Mouse (Mus musculus): ENCODE measurements around the gene Urm1. TPM values are rescaled to one million over a fixed set of nuclear protein-coding genes. Genes with fewer than 3 reads are reported as not detected.
A peak's percentile ranks its signal among the peaks of the same experiment; 100 is the strongest.

Urm1 gene
- polyA plus RNA-seq, 1 experiment from 2014 or later: 18.4 TPM

DNA sequence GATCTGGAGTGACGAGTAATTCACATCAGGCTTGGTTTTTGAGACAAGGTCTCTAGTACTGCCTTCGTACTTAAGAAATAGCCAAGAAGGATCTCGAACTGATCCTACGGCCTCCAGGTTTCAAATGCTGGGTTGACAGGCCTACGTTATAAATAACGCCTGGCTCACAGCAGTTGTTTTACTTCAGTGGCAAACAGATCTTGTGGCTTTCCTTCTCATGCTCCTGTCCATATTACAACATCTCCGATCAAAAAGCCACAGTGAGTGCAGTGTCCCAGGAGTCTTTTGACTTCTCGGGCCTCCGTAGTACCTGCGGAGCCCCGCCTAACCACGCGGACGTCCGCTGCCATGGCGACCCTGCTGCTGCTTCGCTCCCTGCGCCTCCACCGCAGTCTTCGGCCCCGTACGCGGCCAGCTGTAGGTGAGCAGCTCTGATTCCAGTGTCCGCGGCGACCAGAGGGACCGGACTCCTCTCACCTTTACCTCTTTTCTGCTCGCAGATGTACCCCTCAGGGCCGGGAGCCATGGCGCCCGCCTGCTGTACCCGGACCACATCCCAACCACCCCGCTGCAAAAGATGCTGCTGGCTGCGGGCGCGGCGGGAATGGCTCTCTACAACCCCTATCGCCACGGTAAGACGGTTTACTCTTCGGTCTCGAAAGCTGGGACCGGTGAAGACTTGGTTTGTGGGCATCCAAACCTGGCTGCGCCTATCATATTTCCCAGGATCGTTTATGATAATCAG, 31.8 kb upstream of the Urm1 start, which contains the start of gene Trub2:
TSS of gene Trub2 (minus strand) at position 566 of the 745 bp plus-strand sequence.
- Histone ChIP-seq H3K4me2 (ENCODE audit: low read depth, low read length) (peak within 1 kb of the TSS; percentile 75), H3K9ac (replicated peaks; ENCODE audit: low read length) (peak within 1 kb of the TSS; percentile 81), H3K27ac (replicated peaks; ENCODE audit: low read depth, low read length) (0 out of 2 replicates have a peak within 1 kb of the TSS, but pooled peaks have one; percentile 8), H3K27me3 (ENCODE audit: control insufficient read depth, insufficient read depth, low read length) (no peaks in the 10 kb centered on the region), H3K4me1 (ENCODE audit: control insufficient read depth, insufficient read depth, low read length) (no peaks in the 10 kb centered on the region; the same call in 1 of the 2 replicates), H3K36me3 (replicated peaks; ENCODE audit: control insufficient read depth, insufficient read depth, low read depth, low read length) (peaks cover 13% of the 10 kb centered on the region), H3K4me3 (ENCODE audit: low read depth, low read length) (peak within 1 kb of the TSS; percentile 84), H3K9me3 (replicated peaks; ENCODE audit: control insufficient read depth, low read length) (no peaks in the 10 kb centered on the region)
- under 1% methylated on average over 45 of the region's 45 CpGs for WGBS
- DNase-seq (ENCODE audit: low spot score) (peak; percentile 81), ATAC-seq (replicated peaks; ENCODE audit: insufficient number of reproducible peaks, low FRiP score, low TSS enrichment, low read depth) (peak; percentile 87)

DNA sequence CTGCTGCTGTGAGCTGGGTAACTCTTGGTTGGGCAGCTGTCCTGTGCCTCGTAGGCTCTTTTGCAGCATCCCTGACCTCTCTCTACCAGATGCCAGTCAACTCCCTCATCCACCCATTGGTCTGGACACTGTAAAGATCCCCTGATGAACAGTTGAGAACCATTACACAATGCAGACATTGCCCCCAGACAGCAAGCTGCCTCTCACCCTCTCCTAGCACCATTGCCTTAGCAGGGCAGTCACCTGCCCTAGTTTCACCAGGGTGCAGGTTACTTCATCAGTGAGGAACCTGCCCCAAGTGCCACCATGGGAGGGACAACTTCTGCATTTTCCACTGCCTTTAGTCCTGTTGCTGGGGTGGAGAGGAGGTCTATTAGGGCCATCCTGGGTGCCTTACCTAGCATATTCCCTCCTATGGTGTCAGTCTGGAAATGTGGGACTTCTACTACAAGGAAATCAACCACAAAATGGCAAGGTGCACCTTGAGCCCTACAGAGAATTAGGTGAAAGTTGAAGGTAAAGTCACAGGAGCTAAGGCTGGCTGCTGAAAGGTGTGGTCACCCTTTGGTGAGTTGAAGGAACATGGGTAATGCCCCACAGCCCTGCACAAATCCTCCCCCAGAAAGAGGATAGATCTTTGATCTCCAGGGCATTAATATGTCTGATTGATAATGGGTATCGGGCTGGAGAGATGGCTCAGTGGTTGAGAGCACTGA, 26.9 kb upstream of the Urm1 start:
- H3K36me3 ChIP-seq (replicated peaks; ENCODE audit: control insufficient read depth, insufficient read depth, low read depth, low read length): no peaks in the 10 kb centered on the region
- H3K9me3 ChIP-seq (replicated peaks; ENCODE audit: control insufficient read depth, low read length): no peaks in the 10 kb centered on the region
- H3K9ac ChIP-seq (replicated peaks; ENCODE audit: low read length): no peak overlapping the region
- no peak overlapping the region for H3K4me2 ChIP-seq (ENCODE audit: low read depth, low read length)
- 94% methylated on average over 2 of the region's 2 CpGs for WGBS
- no peak overlapping the region for H3K27ac ChIP-seq (replicated peaks; ENCODE audit: low read depth, low read length)
- H3K27me3 ChIP-seq (ENCODE audit: control insufficient read depth, insufficient read depth, low read length): no peaks in the 10 kb centered on the region
- H3K4me3 ChIP-seq (ENCODE audit: low read depth, low read length): no peak overlapping the region
- no peak for DNase-seq (ENCODE audit: low spot score)
- H3K4me1 ChIP-seq (ENCODE audit: control insufficient read depth, insufficient read depth, low read length): no peaks in the 10 kb centered on the region
- ATAC-seq (replicated peaks; ENCODE audit: insufficient number of reproducible peaks, low FRiP score, low TSS enrichment, low read depth): no peak

DNA sequence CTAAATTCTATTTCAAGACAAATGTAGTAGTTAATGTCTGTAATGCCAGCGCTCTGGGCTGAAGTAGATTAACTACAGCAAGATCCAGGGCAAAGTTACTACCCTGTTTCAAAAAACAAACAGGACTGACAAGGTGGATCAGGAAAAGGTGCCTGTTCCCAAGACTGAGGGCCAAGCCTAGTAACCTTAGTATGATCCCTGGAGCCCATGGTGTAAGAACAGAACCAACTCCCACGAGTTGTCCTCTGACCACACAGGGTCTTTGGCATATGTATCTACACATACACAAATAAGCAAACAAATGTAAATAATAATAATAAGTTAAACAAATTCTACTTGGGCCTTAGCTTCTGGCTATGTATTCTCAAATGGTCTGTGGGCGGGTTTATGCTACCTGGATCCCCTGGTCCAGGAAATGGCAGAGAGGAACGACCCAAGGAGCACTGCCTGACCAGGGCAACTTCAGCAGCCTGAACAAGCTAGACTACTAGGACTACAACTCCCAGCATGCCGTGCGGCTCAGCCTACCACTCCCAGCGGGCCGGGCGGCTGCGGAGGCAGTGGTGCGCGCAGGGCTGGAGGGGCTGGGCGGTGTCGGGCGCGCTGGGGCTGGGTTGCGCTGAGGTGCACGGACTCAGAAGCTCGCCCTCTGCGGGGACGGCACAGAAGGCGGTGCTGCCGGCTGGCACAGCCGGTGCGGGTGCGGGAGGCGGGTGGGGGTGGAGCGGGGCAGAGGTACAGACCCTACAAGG, 17.6 kb upstream of the Urm1 start, which contains the start of gene Slc27a4:
TSS of gene Slc27a4 (plus strand) at position 560 of the 752 bp plus-strand sequence.
- no peaks in the 10 kb centered on the region for H3K9me3 ChIP-seq (replicated peaks; ENCODE audit: control insufficient read depth, low read length)
- H3K4me1 ChIP-seq (ENCODE audit: control insufficient read depth, insufficient read depth, low read length): no peaks in the 10 kb centered on the region; the same call in 1 of the 2 replicates
- peak within 1 kb of the TSS; percentile 84 for H3K4me3 ChIP-seq (ENCODE audit: low read depth, low read length)
- 0 out of 2 replicates have a peak within 1 kb of the TSS, but pooled peaks have one; percentile 13 for H3K27ac ChIP-seq (replicated peaks; ENCODE audit: low read depth, low read length)
- H3K9ac ChIP-seq (replicated peaks; ENCODE audit: low read length): peak within 1 kb of the TSS; percentile 86
- peak; percentile 98 for DNase-seq (ENCODE audit: low spot score)
- H3K27me3 ChIP-seq (ENCODE audit: control insufficient read depth, insufficient read depth, low read length): no peaks in the 10 kb centered on the region
- peak; percentile 96 for ATAC-seq (replicated peaks; ENCODE audit: insufficient number of reproducible peaks, low FRiP score, low TSS enrichment, low read depth)
- H3K4me2 ChIP-seq (ENCODE audit: low read depth, low read length): peak within 1 kb of the TSS; percentile 87
- no peaks in the 10 kb centered on the region for H3K36me3 ChIP-seq (replicated peaks; ENCODE audit: control insufficient read depth, insufficient read depth, low read depth, low read length)
- 5% methylated on average over 28 of the region's 28 CpGs for WGBS

DNA sequence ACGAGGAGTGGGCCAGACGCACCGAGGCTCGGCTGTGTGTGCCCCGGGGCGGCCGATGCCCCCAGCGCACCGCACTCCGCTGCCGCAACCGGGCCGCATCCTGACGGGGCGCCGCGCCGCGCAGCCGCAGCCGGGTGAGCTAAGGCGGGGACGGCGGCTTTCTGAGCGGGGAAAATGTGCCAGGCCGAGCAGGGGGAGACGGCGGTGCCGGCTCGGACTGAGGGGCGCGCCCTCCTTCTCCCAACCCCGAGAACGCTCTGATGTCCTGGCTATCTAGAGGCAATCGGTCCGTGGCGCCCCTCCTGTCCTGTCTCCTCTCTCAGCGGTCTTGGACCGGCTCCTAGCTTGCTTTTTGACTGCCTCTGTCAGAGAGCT, 17.1 kb upstream of the Urm1 start:
- DNase-seq (ENCODE audit: low spot score): peak; percentile 37
- ATAC-seq (replicated peaks; ENCODE audit: insufficient number of reproducible peaks, low FRiP score, low TSS enrichment, low read depth): peak; percentile 30; the same call in 1 of the 2 replicates
- peak overlapping the region; percentile 86 for H3K9ac ChIP-seq (replicated peaks; ENCODE audit: low read length)
- no peaks in the 10 kb centered on the region for H3K9me3 ChIP-seq (replicated peaks; ENCODE audit: control insufficient read depth, low read length)
- no peaks in the 10 kb centered on the region for H3K36me3 ChIP-seq (replicated peaks; ENCODE audit: control insufficient read depth, insufficient read depth, low read depth, low read length)
- H3K27ac ChIP-seq (replicated peaks; ENCODE audit: low read depth, low read length): 0 out of 2 replicates have a peak overlapping the region, but pooled peaks have one; percentile 13
- WGBS: 0% methylated on average over 36 of the region's 39 CpGs
- H3K4me1 ChIP-seq (ENCODE audit: control insufficient read depth, insufficient read depth, low read length): no peaks in the 10 kb centered on the region; the same call in 1 of the 2 replicates
- H3K4me2 ChIP-seq (ENCODE audit: low read depth, low read length): peak overlapping the region; percentile 87
- H3K4me3 ChIP-seq (ENCODE audit: low read depth, low read length): peak overlapping the region; percentile 84
- H3K27me3 ChIP-seq (ENCODE audit: control insufficient read depth, insufficient read depth, low read length): no peaks in the 10 kb centered on the region

DNA sequence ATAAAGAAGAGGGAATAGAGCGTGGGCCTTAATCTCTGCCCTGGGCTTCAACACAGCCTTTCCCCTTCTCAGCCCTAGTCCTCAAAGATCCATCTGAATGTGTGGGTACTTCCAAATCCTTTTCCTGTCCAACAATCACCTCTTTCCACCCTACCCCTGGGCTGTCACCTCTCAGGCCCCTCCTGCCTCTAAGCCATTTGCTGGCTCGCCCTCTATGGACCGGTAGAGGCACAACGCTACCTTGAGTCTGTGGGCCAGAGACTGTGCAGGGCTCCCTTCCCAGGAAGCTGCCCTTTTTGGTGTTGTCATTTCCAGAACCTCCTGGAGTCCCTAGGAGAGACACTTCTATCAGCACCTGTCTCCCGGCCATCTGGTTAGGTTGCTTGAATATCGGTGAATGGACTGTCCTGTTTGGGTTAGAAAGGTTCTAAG, 16.5 kb upstream of the Urm1 start:
- 19% methylated on average over 6 of the region's 6 CpGs for WGBS
- Histone ChIP-seq H3K9me3 (replicated peaks; ENCODE audit: control insufficient read depth, low read length) (no peaks in the 10 kb centered on the region), H3K4me1 (ENCODE audit: control insufficient read depth, insufficient read depth, low read length) (no peaks in the 10 kb centered on the region; the same call in 1 of the 2 replicates), H3K27ac (replicated peaks; ENCODE audit: low read depth, low read length) (no peak overlapping the region), H3K27me3 (ENCODE audit: control insufficient read depth, insufficient read depth, low read length) (no peaks in the 10 kb centered on the region), H3K4me2 (ENCODE audit: low read depth, low read length) (peak overlapping the region; percentile 87), H3K4me3 (ENCODE audit: low read depth, low read length) (peak overlapping the region; percentile 84), H3K9ac (replicated peaks; ENCODE audit: low read length) (peak overlapping the region; percentile 86), H3K36me3 (replicated peaks; ENCODE audit: control insufficient read depth, insufficient read depth, low read depth, low read length) (no peaks in the 10 kb centered on the region)
- peak; percentile 37 for DNase-seq (ENCODE audit: low spot score)
- no peak; the same call in 1 of the 2 replicates for ATAC-seq (replicated peaks; ENCODE audit: insufficient number of reproducible peaks, low FRiP score, low TSS enrichment, low read depth)

DNA sequence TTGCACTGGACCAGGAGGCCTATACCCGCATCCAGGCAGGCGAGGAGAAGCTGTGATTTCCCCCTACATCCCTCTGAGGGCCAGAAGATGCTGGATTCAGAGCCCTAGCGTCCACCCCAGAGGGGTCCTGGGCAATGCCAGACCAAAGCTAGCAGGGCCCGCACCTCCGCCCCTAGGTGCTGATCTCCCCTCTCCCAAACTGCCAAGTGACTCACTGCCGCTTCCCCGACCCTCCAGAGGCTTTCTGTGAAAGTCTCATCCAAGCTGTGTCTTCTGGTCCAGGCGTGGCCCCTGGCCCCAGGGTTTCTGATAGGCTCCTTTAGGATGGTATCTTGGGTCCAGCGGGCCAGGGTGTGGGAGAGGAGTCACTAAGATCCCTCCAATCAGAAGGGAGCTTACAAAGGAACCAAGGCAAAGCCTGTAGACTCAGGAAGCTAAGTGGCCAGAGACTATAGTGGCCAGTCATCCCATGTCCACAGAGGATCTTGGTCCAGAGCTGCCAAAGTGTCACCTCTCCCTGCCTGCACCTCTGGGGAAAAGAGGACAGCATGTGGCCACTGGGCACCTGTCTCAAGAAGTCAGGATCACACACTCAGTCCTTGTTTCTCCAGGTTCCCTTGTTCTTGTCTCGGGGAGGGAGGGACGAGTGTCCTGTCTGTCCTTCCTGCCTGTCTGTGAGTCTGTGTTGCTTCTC, 4.0 kb upstream of the Urm1 start:
- no peak for ATAC-seq (replicated peaks; ENCODE audit: insufficient number of reproducible peaks, low FRiP score, low TSS enrichment, low read depth)
- Histone ChIP-seq H3K9me3 (replicated peaks; ENCODE audit: control insufficient read depth, low read length) (no peaks in the 10 kb centered on the region), H3K27ac (replicated peaks; ENCODE audit: low read depth, low read length) (no peak overlapping the region), H3K4me2 (ENCODE audit: low read depth, low read length) (no peak overlapping the region), H3K4me3 (ENCODE audit: low read depth, low read length) (no peak overlapping the region), H3K9ac (replicated peaks; ENCODE audit: low read length) (no peak overlapping the region), H3K4me1 (ENCODE audit: control insufficient read depth, insufficient read depth, low read length) (no peaks in the 10 kb centered on the region), H3K36me3 (replicated peaks; ENCODE audit: control insufficient read depth, insufficient read depth, low read depth, low read length) (peaks cover 2% of the 10 kb centered on the region; the same call in 1 of the 2 replicates), H3K27me3 (ENCODE audit: control insufficient read depth, insufficient read depth, low read length) (no peaks in the 10 kb centered on the region)
- DNase-seq (ENCODE audit: low spot score): no peak
- WGBS: 83% methylated on average over 11 of the region's 11 CpGs
